Mouse (Mus musculus): ENCODE measurements around the gene Asic5.

- TF ChIP-seq POLR2A (IDR thresholded peaks at IDR 0.05; ENCODE audit: insufficient read length, low read depth) (no peak), CEBPB (IDR thresholded peaks at IDR 0.05; ENCODE audit: insufficient read depth, poor library complexity, severe bottlenecking) (no peak), MYOG (IDR thresholded peaks at IDR 0.05; ENCODE audit: control insufficient read depth in 1 of 3, insufficient read depth in 1 of 3, insufficient read length in 2 of 3, low read depth in 2 of 3) (no peak), TCF12 (IDR thresholded peaks at IDR 0.05; ENCODE audit: insufficient read depth, poor library complexity, severe bottlenecking) (no peak), MAX (IDR thresholded peaks at IDR 0.05; ENCODE audit: low read depth) (no peak), MYOD1 (IDR thresholded peaks at IDR 0.05; ENCODE audit: control insufficient read depth in 1 of 3, insufficient read length in 2 of 3, low read depth in 2 of 3) (no peak)
Measured at GRCm38 (mm10) chr3:81990531-81990930, 8.4 kb downstream of the Asic5 start.
